Mouse (Mus musculus) frontal cortex, adult 2 months (tissue): ENCODE data around the gene Cxadr. TPM values are rescaled to one million over a fixed set of nuclear protein-coding genes. Genes with fewer than 3 reads are reported as not detected.
"Not testable (repeated sequence)": the region's sequence is repeated elsewhere in the genome, so short reads cannot be mapped to it uniquely, and the experiment has no call there.

Experiments
- DNase-seq, 2 experiments: peaks; one replicate each; pipeline ENCODE4 v3.0.0; 2022; ENCODE audit warnings: low spot score in 1 of 2; ENCODE audit errors: extremely low spot score in 1 of 2
- polyA plus RNA-seq: library from polyadenylated mRNA; depleted of rRNA; stranded (reverse); fragments of >200 nt; gene quantifications from 2 replicates; pipeline ENCODE4 v1.2.3, GENCODE M21; 2012

The Cxadr gene
- polyA plus RNA-seq, 1 experiment, result 23.9 TPM

DNA sequence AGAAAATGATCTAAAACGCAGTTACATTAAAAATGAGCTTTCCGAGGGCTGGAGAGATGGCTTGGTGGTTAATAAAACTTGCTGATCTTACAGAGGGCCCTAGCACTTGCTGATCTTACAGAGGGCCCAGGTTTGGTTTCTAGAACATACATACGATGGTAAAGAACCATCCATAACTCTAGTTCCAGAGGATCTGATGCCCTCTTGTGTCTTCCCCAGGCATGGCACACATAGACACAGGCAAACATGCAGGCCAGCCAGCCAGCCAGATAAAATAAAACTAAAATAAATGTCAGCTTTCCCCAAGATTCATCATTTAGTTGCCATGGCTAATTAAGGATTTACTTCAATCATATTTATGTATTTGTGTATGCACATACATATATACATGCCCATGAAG is 56.5 kb downstream of the Cxadr start:
- DNase-seq, result no peak

GRCm38 (mm10) chr16:78361466-78361865 is 60.2 kb downstream of the Cxadr start:
- no peak for DNase-seq

- not testable (repeated sequence) for DNase-seq
Measured at GRCm38 (mm10) chr16:78364554-78364953, 63.3 kb downstream of the Cxadr start.

- DNase-seq, result no peak
Measured at GRCm38 (mm10) chr16:78371491-78372046, 70.3 kb downstream of the Cxadr start.

DNA sequence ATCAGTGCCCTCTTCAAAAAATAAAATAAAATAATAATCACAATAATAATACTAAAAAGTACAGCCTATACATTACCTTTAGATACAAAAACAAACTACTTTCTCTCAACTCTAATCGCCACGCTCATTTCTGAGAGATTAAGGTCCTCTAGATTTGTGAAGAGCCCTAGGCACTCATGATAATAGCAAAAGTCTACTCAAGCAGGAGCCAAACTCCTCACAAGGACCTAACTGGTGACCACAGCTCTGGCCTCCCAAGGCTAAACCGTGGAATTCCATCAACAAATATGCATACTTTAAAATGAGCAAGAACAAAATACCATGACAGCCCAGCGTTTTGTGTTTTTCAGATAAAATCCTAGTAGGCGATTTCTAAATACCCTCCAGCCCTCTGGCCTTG is 71.5 kb downstream of the Cxadr start:
- DNase-seq, result no peak

DNA sequence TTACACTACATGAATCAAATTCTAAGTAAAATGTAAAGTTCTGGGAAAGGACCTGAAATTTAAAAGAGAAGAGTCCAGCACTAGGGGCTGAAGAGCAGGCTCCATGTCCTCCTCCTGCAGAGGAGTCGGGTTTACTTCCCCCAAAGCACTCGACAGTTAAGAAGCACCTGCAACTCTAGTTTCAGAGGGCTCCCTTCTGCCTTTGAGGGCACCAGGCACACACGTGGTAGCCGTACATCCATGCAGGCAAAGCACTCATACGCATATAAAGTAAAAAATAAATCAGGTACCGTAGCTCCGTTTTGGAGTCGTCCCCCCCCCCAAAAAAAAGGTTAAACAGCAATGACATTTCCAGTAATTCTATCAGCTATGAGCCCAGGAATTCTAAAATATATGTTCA is 72.5 kb downstream of the Cxadr start:
- DNase-seq, result no peak

- peak in 1 of 2 experiments; percentile 14 for DNase-seq
Measured at GRCm38 (mm10) chr16:78375222-78375621, 73.9 kb downstream of the Cxadr start.

- DNase-seq, result peak in 1 of 2 experiments; percentile 38
Measured at GRCm38 (mm10) chr16:78375821-78376691, 74.8 kb downstream of the Cxadr start.

DNA sequence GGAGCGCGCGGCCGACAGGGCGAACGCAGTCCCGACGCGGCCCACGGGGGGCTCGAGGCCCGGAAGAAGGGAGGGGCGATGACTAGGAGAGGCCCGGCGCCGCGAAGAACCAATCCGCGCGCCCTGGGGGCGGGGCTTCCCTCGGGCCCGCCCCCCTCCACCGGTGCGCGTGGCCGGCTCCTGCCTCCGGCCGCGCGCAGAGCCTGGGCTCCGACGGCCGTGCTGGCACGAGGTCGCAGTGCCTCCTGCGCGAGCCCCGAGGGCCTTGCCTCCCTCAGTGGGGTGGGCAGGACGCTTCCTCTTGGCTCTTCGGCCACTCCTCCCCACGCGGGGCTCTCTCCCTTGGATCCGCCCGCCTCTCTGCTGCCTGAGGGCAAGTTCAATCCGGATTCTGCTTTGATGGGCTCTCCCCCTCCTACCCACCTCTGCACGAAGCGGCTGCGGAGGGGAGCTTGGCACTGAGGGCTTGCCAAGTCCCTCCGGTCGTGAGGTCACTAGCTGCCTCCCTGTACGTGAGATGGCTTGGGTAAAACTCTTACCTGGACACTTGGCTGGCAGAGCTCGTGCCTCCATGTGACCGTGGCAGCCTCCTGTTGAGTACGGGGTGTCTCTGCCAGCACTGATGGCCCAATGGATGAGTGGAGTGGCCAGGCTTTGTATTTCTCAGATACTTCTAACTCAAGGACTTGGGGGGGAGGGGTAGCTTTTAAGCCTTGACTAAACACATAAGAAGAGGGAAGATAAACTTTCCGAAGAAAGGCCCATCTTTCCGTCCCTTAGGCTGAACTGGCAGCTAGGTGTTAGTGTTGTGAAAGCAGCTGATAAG is 75.7 kb downstream of the Cxadr start, which contains the start of gene Btg3:
Gene Btg3, minus strand, starts transcription at position 448 of the 826 bp plus-strand sequence.
- peak; percentile 33 to 68 for DNase-seq

GRCm38 (mm10) chr16:78378493-78378892 is 77.2 kb downstream of the Cxadr start:
- DNase-seq, result no peak

GRCm38 (mm10) chr16:78389122-78389521 is 87.8 kb downstream of the Cxadr start:
- no peak for DNase-seq

DNA sequence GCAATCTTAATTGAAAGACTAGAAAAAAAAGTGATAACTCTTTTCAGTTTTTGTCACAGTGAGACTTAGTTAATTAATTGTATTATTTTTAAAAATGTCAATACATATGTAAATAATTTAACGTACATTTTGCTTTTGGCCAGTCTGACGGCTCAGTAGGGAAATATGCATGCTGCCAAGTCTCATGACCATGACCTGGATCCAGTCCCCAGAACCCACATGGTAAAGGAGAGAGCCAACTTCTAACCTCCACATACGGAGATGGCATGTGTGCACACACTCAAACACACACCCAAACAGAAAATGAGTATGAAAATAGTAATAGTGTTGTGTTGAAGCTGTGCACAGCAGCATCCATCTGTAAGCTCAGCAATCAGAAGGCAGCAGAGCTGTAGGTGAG is 88.7 kb downstream of the Cxadr start:
- DNase-seq, result no peak

GRCm38 (mm10) chr16:78391354-78391753 is 90.1 kb downstream of the Cxadr start:
- no peak for DNase-seq

DNA sequence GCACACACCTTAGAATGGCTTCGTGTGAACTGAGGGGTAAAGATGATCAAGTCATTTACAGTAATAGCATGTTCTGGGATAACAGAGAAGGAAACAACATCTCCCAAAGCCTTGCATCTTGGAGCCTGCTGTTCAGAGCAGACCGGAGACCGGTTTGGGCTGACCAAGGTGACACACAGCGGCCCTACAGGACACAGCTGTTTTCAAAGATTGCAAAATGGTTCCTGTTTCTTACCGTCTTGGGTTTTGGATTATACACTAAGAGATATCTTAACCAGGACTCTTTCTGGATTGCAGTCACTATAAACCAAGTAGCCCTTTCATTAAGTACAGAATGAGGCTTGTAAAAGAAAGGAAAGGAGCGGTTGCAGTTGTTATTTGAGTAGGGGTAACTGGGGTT is 97.4 kb downstream of the Cxadr start:
- DNase-seq, result no peak

- no peak for DNase-seq
Measured at GRCm38 (mm10) chr16:78399423-78399822, 98.1 kb downstream of the Cxadr start.

GRCm38 (mm10) chr16:78402316-78402715 is 101.0 kb downstream of the Cxadr start:
- DNase-seq, result no peak

- DNase-seq, result no peak
Measured at GRCm38 (mm10) chr16:78406657-78407056, 105.4 kb downstream of the Cxadr start.

DNA sequence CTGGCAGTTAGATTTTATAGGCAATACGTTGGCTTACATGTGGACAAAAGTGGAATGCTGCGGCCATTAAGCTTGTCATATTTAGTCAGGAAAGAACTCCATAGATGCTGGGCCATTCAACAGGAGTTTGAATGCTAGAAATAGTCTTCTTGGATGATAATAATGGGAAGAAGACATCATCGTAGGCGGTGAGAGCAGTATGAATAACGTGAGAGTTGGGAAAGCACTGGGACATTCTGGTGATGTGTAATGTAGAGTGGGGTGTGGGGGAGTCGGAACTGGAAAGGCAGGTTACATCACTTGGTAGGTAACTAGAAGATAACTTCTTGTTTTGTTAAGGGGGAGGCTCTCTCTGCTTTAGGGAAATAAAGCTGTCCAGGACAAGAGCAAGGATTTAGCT is 106.6 kb downstream of the Cxadr start:
- peak in 1 of 2 experiments; percentile 12 for DNase-seq
